Mouse (Mus musculus) embryonic fibroblast, embryonic 13.5 days (primary cell): ENCODE data around the gene Sart1.
"Not testable (repeated sequence)": the region's sequence is repeated elsewhere in the genome, so short reads cannot be mapped to it uniquely, and the experiment has no call there.

Source experiments
- CTCF ChIP-seq: IDR thresholded peaks from 2 replicates; pipeline ENCODE4 v1.5.1; 2011; ENCODE audit warnings: mild to moderate bottlenecking, control low read depth, low read length, moderate library complexity, borderline replicate concordance; ENCODE audit not compliant: insufficient read depth
- POLR2A ChIP-seq: IDR thresholded peaks from 2 replicates; pipeline ENCODE4 v1.6.1; 2011; ENCODE audit warnings: low read depth, mild to moderate bottlenecking, control low read depth, low read length, moderate library complexity

DNA sequence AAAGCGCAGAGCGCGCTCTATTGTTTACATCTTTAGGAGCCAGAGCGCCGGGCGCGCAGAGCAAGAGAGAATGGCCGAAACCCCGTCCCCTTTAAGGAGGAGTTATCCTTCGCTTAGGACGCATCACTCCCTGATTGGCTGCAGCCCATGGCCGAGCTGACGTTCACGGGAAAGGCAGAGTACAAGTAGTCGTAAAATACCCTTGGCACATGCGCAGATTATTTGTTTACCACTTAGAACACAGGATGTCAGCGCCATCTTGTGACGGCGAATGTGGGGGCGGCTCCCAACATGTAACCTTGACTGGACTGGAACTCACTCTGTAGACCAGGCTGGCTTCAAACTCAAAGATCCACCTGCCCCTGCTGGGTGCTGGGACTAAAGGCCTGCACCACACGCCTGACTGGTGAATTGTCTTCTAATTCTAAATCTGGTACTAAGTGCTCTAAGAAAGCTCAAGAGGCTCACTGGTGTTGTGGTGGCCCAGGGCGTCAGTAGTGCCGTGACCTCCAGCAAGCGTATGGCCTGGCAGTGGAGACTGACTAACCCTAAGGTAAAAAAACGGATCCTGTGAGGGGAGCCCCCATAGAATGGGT is 18.1 kb upstream of the Sart1 start:
- peak; percentile 46; the same call in 1 of the 2 replicates for TF ChIP-seq POLR2A
- not testable (repeated sequence) for TF ChIP-seq CTCF
